Mouse (Mus musculus) heart, postnatal 14 days (tissue): ENCODE measurements around the gene Ogdhl. TPM values are rescaled to one million over a fixed set of nuclear protein-coding genes. Genes with fewer than 3 reads are reported as not detected.

Experiments
- DNase-seq, 2 experiments: peaks; one replicate each; pipeline ENCODE4 v3.0.0; 2021 to 2022
- intact Hi-C: fragments of 180-260 bp; cut with DNase I; formaldehyde crosslinking; loops from one replicate; pipeline ENCODE4 v1.15.1; 2025
- total RNA-seq, 2 experiments: library from RNA; stranded (reverse); gene quantifications; 2 replicates each; pipeline ENCODE4 v1.2.3; 2021

Gene Ogdhl
- total RNA-seq, 2 experiments from 2014 or later: 38.5 to 42.8 TPM

- intact Hi-C loops: no loop called here
Measured at GRCm38 (mm10) chr14:32372510-32372909, 50.7 kb downstream of the Ogdhl start.

GRCm38 (mm10) chr14:32379395-32380098, 57.7 kb downstream of the Ogdhl start:
- DNase-seq: no peak
- intact Hi-C loops: no loop called here

More at GRCm38 (mm10) chr14:32372510-32372909, 50.7 kb downstream of the Ogdhl start:
- DNase-seq: no peak

GRCm38 (mm10) chr14:32380099-32380480, 58.3 kb downstream of the Ogdhl start:
- no peak for DNase-seq
- intact Hi-C loops: no loop called here

- DNase-seq: peak in 1 of 2 experiments; percentile 1
- intact Hi-C loops: no loop called here
Measured at GRCm38 (mm10) chr14:32381066-32381465, 59.2 kb downstream of the Ogdhl start.

GRCm38 (mm10) chr14:32381619-32382018, 59.8 kb downstream of the Ogdhl start:
- DNase-seq: peak in 1 of 2 experiments; percentile 3
- intact Hi-C loops: no loop called here

GRCm38 (mm10) chr14:32388196-32388595, 66.4 kb downstream of the Ogdhl start, which contains the start of gene 1700024G13Rik:
Gene 1700024G13Rik, minus strand, starts transcription at chr14:32388391.
- peak; percentile 18 to 45 for DNase-seq
- intact Hi-C loops: no loop called here

Other genes starting within 250 kb of the Ogdhl start
- 10 to 100 TPM; 43.4 to 51.9 TPM for gene Oxnad1, start 236.6 kb upstream of the Ogdhl start, total RNA-seq
- 10 to 100 TPM; 74.5 to 86.9 TPM for gene Dph3, start 236.3 kb upstream of the Ogdhl start, total RNA-seq
- gene Msmb, start 180.0 kb upstream of the Ogdhl start, total RNA-seq: not detected
- 100 to 1,000 TPM; 139 to 150 TPM for gene Ncoa4, start 162.2 kb upstream of the Ogdhl start, total RNA-seq
- gene Timm23, start 120.1 kb upstream of the Ogdhl start, total RNA-seq: 100 to 1,000 TPM; 163 to 177 TPM
- 10 to 100 TPM; 20.8 to 28.6 TPM for gene Parg, start 120.1 kb upstream of the Ogdhl start, total RNA-seq
- not detected for gene 1700024G13Rik, start 66.4 kb downstream of the Ogdhl start, total RNA-seq
- not detected for gene Slc18a3, start 142.8 kb downstream of the Ogdhl start, total RNA-seq
- not detected for gene Chat, start 144.0 kb downstream of the Ogdhl start, total RNA-seq
- 1 to 10 TPM; 6.0 to 6.1 TPM for gene Ercc6, start 191.5 kb downstream of the Ogdhl start, total RNA-seq